Mouse (Mus musculus) myocyte (in vitro differentiated cells): ENCODE measurements around the gene Gpr176.

Experiments used
- CEBPB ChIP-seq: IDR thresholded peaks from 2 replicates; pipeline ENCODE4 v1.6.1; 2011; ENCODE audit warnings: mild to moderate bottlenecking, moderate library complexity; ENCODE audit not compliant: poor library complexity, insufficient read depth, severe bottlenecking
- E2F4 ChIP-seq: IDR thresholded peaks from one replicate; pipeline ENCODE4 v1.6.1; 2011; ENCODE audit warnings: mild to moderate bottlenecking, control low read depth, moderate library complexity; ENCODE audit not compliant: insufficient read depth
- MYOD1 ChIP-seq, 3 experiments: IDR thresholded peaks; one replicate each; pipeline ENCODE4 v1.6.1; 2011; ENCODE audit warnings: control low read depth in 2 of 3, low read depth in 2 of 3, mild to moderate bottlenecking in 2 of 3, moderate library complexity in 1 of 3; ENCODE audit not compliant: insufficient read length in 2 of 3, control insufficient read depth in 1 of 3
- POLR2A ChIP-seq: IDR thresholded peaks from one replicate; pipeline ENCODE4 v1.6.1; 2011; ENCODE audit warnings: low read depth, mild to moderate bottlenecking, control low read depth, moderate library complexity; ENCODE audit not compliant: insufficient read length
- POLR2AphosphoS2 ChIP-seq: IDR thresholded peaks from one replicate; pipeline ENCODE4 v1.6.1; 2011; ENCODE audit warnings: low read depth, control low read depth; ENCODE audit not compliant: insufficient read length
- USF1 ChIP-seq: IDR thresholded peaks from one replicate; pipeline ENCODE4 v1.6.1; 2011; ENCODE audit warnings: low read depth, mild to moderate bottlenecking, control low read depth, moderate library complexity

DNA sequence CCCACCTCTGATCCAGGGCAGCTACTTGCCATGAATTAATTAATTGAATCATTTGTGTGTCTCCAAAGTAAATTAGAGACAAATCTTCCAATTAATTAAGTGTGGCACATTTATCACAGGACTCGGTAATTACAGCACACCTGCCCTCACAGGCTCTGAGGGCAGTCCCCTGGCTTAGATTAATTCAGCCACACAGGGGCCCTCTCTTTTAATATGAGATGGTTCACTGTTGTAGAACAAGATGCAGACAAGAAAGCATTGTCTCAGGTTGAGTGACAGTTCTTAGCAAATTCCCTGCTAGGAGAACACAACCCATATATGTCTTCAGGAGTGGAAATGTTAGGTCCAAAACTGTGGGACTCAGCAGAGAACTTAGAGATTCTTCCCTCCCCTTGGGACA lies 27.7 kb downstream of the Gpr176 start:
- no peak for TF ChIP-seq POLR2A
- no peak for TF ChIP-seq E2F4
- TF ChIP-seq USF1: no peak
- no peak for TF ChIP-seq MYOD1 (IDR thresholded peaks at IDR 0.05; ENCODE audit: control insufficient read depth in 1 of 3, insufficient read length in 2 of 3, low read depth in 2 of 3)
- TF ChIP-seq CEBPB: no peak
- no peak for TF ChIP-seq POLR2AphosphoS2
